Mouse (Mus musculus): ENCODE results near the gene Gm17662. TPM values are rescaled to one million over a fixed set of nuclear protein-coding genes. Genes with fewer than 3 reads are reported as not detected.

Gm17662 gene
- not detected in 2 replicates for polyA plus RNA-seq (2012; rRNA removed)

- no peak for DNase-seq (ENCODE audit: low spot score)
Measured at GRCm38 (mm10) chr4:104857029-104857428, at the start of gene Gm17662. Gene Gm17662, plus strand, starts transcription at chr4:104857329.

- no peak for DNase-seq (ENCODE audit: low spot score)
Measured at GRCm38 (mm10) chr4:104810710-104811286, 46.3 kb upstream of the Gm17662 start.

- no peak for DNase-seq (ENCODE audit: low spot score)
Measured at GRCm38 (mm10) chr4:104813617-104814016, 43.5 kb upstream of the Gm17662 start.

GRCm38 (mm10) chr4:104816519-104817232 lies 40.5 kb upstream of the Gm17662 start:
- no peak for DNase-seq (ENCODE audit: low spot score)

- no peak for DNase-seq (ENCODE audit: low spot score)
Measured at GRCm38 (mm10) chr4:104817509-104817908, 39.6 kb upstream of the Gm17662 start.

GRCm38 (mm10) chr4:104818986-104819385 lies 38.1 kb upstream of the Gm17662 start:
- DNase-seq (ENCODE audit: low spot score), result no peak

GRCm38 (mm10) chr4:104819891-104820290 lies 37.2 kb upstream of the Gm17662 start:
- DNase-seq (ENCODE audit: low spot score), result no peak

DNA sequence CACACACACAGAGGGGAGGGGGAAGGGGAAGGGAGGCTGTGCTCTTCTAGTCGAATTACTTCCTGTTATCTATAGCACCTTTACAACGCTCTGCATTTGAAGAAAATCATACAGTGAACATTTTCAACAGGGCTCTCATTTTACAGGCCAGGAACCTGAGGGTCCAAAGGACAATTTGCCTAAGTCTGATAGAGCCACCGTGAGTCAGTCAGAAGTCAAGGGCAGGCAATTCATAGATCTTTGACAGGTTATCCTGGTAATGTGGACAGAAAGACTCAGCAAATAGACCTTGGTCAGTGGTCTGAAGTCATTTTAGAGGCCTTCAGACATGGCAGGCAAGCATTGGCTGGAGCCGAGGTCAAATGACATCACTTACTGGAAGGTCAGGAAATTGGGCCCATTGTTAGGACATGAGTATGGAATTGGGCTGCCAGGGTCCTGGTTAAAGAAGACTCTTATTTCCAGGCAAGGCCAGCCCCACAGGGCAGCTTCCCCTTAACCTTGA lies 33.5 kb upstream of the Gm17662 start:
- DNase-seq (ENCODE audit: low spot score), result no peak

GRCm38 (mm10) chr4:104824381-104825077 lies 32.6 kb upstream of the Gm17662 start:
- DNase-seq (ENCODE audit: low spot score), result no peak

GRCm38 (mm10) chr4:104828939-104829338 lies 28.2 kb upstream of the Gm17662 start:
- DNase-seq (ENCODE audit: low spot score), result no peak

DNA sequence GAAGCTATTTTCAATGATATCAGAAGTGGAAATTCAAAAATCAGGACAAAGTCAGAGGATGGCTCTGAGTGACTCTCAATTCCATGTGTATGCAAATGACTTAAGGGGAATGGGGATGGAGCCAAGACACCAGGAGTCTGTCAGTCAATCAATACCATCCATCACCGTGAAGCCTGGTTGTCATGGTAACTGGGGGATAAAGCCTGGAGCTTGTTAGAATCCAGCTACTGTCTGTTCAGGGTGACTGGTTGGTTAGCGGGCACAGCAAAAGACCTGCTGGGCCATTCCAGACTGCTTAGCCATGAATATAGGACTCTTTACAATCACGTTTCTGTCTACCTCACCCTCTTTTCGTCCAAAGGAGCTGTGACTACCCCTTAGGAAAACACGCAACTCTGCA lies 22.0 kb upstream of the Gm17662 start:
- no peak for DNase-seq (ENCODE audit: low spot score)

GRCm38 (mm10) chr4:104838342-104838741 lies 18.8 kb upstream of the Gm17662 start:
- no peak for DNase-seq (ENCODE audit: low spot score)

GRCm38 (mm10) chr4:104842204-104842603 lies 14.9 kb upstream of the Gm17662 start:
- no peak for DNase-seq (ENCODE audit: low spot score)

DNA sequence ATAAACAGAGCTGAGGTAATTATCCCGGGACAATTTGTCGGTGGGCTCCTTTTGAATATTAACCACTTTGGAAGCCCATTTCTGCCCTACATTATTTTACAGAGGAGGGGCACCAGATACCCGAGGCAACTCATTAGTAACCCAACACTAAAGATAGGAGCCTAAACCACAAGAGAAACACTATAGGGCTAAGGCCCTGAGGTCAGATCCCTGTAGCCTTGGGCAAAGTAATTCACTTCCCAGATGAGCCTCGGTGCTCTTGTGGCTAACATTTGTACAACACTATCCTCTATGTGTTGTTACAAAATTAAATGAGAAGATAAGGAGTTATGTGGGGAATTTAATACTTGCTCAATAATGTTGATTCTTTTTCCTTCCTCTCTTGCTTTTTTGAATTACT lies 13.6 kb upstream of the Gm17662 start:
- no peak for DNase-seq (ENCODE audit: low spot score)

GRCm38 (mm10) chr4:104855216-104855615 lies 1.9 kb upstream of the Gm17662 start:
- no peak for DNase-seq (ENCODE audit: low spot score)

GRCm38 (mm10) chr4:104857823-104858222 lies 694 bp downstream of the Gm17662 start:
- no peak for DNase-seq (ENCODE audit: low spot score)

DNA sequence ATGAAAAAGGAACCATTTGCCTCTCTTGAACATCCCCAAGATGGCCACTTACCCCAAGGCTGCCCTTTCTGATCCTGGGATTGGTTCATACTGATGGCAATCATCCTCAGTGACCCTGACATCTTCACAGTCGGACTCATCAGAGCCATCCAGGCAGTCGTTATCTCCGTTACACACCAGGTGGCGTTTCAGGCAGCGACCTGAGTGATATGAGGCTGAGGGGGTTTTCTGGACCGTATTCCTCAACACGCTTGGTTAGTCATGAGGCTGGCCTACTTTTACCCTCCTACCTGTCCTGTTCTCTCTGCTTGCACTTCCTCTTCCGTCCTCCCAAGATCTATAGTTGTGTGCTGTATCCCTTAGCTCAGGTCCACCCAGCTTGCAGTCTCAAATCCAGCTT lies 4.1 kb downstream of the Gm17662 start:
- DNase-seq (ENCODE audit: low spot score), result no peak

DNA sequence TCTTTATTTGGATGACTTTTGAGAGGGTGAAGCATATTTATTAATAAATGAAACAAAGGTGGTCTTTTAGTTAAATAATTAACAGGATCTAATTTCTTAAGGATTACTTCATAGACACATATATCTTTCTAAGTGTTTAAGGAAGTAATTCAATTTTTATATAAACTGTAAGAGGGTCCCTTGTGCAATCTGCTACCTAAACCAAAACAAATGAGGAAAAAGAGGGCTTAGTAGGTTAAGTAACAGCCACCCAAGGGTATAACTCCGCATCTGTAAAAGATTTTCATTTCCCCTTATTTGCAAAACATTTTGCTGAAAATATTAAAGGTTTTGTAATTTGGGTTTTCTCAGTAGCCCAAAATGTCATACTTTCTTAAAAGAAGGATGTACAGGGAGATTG lies 7.3 kb downstream of the Gm17662 start:
- no peak for DNase-seq (ENCODE audit: low spot score)

GRCm38 (mm10) chr4:104869581-104869980 lies 12.5 kb downstream of the Gm17662 start:
- DNase-seq (ENCODE audit: low spot score), result no peak

DNA sequence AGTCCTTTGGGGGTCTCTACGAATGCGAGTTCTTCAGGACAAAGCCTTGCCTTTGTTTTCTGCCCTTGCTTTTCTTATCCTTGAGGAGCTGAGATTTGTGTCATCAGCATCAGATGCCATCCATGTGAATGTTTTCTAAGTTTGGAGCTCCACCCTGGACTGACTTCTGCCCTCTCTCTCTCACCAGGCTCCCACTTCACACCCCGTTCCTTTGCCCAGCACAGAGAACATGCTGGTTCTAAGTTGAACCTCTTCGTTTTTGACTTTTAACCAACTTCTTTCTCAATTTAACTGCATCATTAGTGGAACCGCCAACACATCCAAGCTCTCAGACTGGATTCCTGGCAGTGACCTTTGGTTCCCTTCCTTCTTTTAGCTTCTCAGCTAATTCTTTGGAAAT lies 13.1 kb downstream of the Gm17662 start:
- no peak for DNase-seq (ENCODE audit: low spot score)

DNA sequence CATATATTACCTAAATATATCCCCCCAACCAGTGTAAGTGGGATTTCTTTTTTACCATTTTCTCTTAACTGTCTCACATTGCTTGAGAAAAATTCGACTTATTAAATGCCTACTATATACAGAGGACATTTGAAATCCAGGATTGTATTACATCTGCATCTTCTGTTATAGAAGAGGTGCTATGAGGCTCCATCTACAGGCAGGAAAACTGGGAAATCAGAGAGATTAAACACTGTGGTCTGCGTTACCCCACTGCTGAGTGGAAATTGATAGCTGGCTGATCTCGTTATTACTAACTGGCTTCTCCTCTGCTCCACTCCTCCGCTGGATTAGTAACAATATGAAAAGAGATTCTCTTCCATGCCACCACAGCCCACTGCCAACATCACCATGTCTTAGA lies 18.7 kb downstream of the Gm17662 start:
- DNase-seq (ENCODE audit: low spot score), result no peak

DNA sequence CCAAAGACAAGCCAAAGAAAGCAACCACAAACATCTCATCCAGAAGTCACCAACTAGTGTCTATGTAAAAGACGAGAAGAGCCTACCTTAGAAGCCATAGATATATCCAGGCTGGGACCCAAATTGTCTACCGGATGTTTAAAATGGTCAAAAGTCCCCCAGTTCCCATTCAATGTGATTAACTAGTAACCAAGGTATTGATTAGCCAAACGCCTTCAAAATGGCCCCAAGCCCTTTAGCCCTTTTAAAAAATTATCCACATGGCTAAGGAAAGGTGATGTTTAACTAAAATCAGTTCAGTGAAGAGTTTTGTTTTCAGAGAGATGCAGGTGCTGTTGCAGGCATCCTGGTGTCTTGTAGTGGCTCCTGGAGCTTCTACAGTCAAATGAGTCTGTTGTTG lies 19.2 kb downstream of the Gm17662 start, which contains the start of gene C8a:
TSS of gene C8a (minus strand) at position 76 of the 400 bp plus-strand sequence.
- no peak for DNase-seq (ENCODE audit: low spot score)

- DNase-seq (ENCODE audit: low spot score), result no peak
Measured at GRCm38 (mm10) chr4:104887486-104887885, 30.4 kb downstream of the Gm17662 start.

Measured in urinary bladder, adult 2 months (tissue).